In genomic region chr3:9477386-9477785, GRCm38 (mm10) we compare ENCODE assay signal across 14 mouse cellular contexts.
"Had no signal": no experiment of that assay in that cellular context is flagged by ENCODE, and none has a peak within 500 bp of the region (broad histone marks: within the 10 kb centered on the region; RNA-seq: fewer than 3 reads in every experiment).

No protein-coding gene starts in this region.

- H3K9ac ChIP-seq: neural tube, embryonic 15.5 days; stomach, embryonic 15.5 days had no signal

- DNase-seq: right cerebral cortex, adult 18-20 months; right cerebral cortex, postnatal 14 days; right cerebral cortex, postnatal 25 days; right cerebral cortex, postnatal 4 days; spleen, adult 18-20 months; thymus, adult 18-20 months; thymus, adult 2 months; thymus, postnatal 14 days; thymus, postnatal 25 days; thymus, postnatal 36 days; thymus, postnatal 4 days had no signal

- H3K36me3 ChIP-seq: neural tube, embryonic 15.5 days; stomach, embryonic 15.5 days had no signal

- H3K4me3 ChIP-seq: neural tube, embryonic 15.5 days; stomach, embryonic 15.5 days had no signal

- H3K4me1 ChIP-seq: neural tube, embryonic 15.5 days; stomach, embryonic 15.5 days had no signal

- H3K27ac ChIP-seq: neural tube, embryonic 15.5 days; stomach, embryonic 15.5 days; stomach, postnatal 0 days had no signal

- H3K27me3 ChIP-seq: neural tube, embryonic 15.5 days; stomach, embryonic 15.5 days had no signal

- H3K9me3 ChIP-seq: neural tube, embryonic 15.5 days; stomach, embryonic 15.5 days had no signal

- H3K4me2 ChIP-seq: neural tube, embryonic 15.5 days; stomach, embryonic 15.5 days had no signal
